ENCODE assay signal across 8 mouse cellular contexts in the genomic region with DNA sequence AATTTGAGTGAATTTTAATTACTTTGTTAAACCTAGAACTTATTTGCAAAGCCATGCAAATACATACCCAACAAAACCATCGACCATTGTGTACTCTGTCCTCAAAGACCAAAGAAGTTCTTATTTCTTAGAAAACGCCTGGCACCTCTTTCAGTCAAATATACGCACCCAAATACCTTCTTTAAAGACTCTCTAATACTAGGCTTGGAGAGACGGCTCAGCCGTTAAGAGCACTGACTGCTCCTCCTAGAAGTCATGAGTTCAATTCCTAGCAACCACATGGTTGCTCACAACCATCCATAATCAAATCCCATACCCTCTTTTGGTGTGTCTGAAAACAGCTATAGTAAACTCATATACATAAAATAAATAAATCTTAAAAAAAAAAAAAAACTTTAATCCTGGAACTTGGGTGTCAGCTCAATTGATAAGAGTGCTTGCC. TPM values are rescaled to one million over a fixed set of nuclear protein-coding genes. Genes with fewer than 3 reads are reported as not detected.
DNase-seq lines count a peak whose midpoint lies in the region; ATAC-seq and TF ChIP-seq lines count a peak whose summit lies in the region.

No protein-coding gene starts in this region.

- H3K27ac ChIP-seq in cerebellum, adult 2 months (ENCODE audit: insufficient read depth, low read length), result no peak overlapping the region
- H3K27ac ChIP-seq in neural tube, embryonic 11.5 days (ENCODE audit: low read depth, low read length), result no peak overlapping the region
- H3K27ac ChIP-seq in limb, embryonic 13.5 days, result no peak overlapping the region; the same call in 1 of the 2 replicates
- no peak overlapping the region for H3K27ac ChIP-seq in stomach, embryonic 14.5 days (ENCODE audit: low read length)

- peak; percentile 43; the same call in 1 of the 2 replicates for ATAC-seq in neural tube, embryonic 11.5 days (ENCODE audit: insufficient read depth, low FRiP score, low TSS enrichment)
- no peak for ATAC-seq in limb, embryonic 13.5 days (ENCODE audit: low FRiP score, low read depth)
- ATAC-seq in stomach, embryonic 14.5 days (ENCODE audit: insufficient number of reproducible peaks, insufficient read depth, low FRiP score, low read depth), result no peak
- no peak for ATAC-seq in erythroid progenitor cell, adult 5-6 weeks (replicated peaks; ENCODE audit: low FRiP score, poor library complexity, severe bottlenecking)

- H3K4me2 ChIP-seq in neural tube, embryonic 11.5 days (ENCODE audit: low read depth), result peak overlapping the region; percentile 22
- H3K4me2 ChIP-seq in limb, embryonic 13.5 days (replicated peaks), result peak overlapping the region; percentile 68
- peak overlapping the region; percentile 43 for H3K4me2 ChIP-seq in stomach, embryonic 14.5 days (replicated peaks; ENCODE audit: low read depth, low read length)

- 37% methylated on average over 5 of the region's 5 CpGs for WGBS in cerebellum, adult 2 months
- WGBS in neural tube, embryonic 11.5 days, result 48% methylated on average over 5 of the region's 5 CpGs
- WGBS in limb, embryonic 13.5 days, result 46% methylated on average over 5 of the region's 5 CpGs
- 43% methylated on average over 5 of the region's 5 CpGs for WGBS in stomach, embryonic 14.5 days

- peak overlapping the region; percentile 97 for H3K4me3 ChIP-seq in cerebellum, adult 2 months (replicated peaks; ENCODE audit: insufficient read depth, low read depth, low read length)
- peak overlapping the region; percentile 91 for H3K4me3 ChIP-seq in neural tube, embryonic 11.5 days (ENCODE audit: low read depth, low read length)
- peak overlapping the region; percentile 87 for H3K4me3 ChIP-seq in limb, embryonic 13.5 days
- H3K4me3 ChIP-seq in stomach, embryonic 14.5 days (ENCODE audit: low read depth, low read length), result peak overlapping the region; percentile 71

- TF ChIP-seq POLR2A in cerebellum, adult 2 months (IDR thresholded peaks at IDR 0.05; ENCODE audit: borderline replicate concordance, insufficient read depth, low read length), result no peak

- H3K4me1 ChIP-seq in cerebellum, adult 2 months (ENCODE audit: control insufficient read depth, insufficient read depth, low read length), result 0 out of 2 replicates have a peak, but pooled peaks cover 2% of the 10 kb centered on the region
- H3K4me1 ChIP-seq in neural tube, embryonic 11.5 days (ENCODE audit: control insufficient read depth, insufficient read depth, low read length), result peaks cover 6% of the 10 kb centered on the region; the same call in 1 of the 2 replicates
- H3K4me1 ChIP-seq in limb, embryonic 13.5 days, result peaks cover 15% of the 10 kb centered on the region
- H3K4me1 ChIP-seq in stomach, embryonic 14.5 days (ENCODE audit: control insufficient read depth, insufficient read depth, low read length), result peaks cover 12% of the 10 kb centered on the region

- DNase-seq in cerebellum, adult 2 months, result no peak
- no peak for DNase-seq in cerebellum, adult 9-11 months
- DNase-seq in neural tube, embryonic 11.5 days (ENCODE audit: low spot score), result no peak
- no peak for DNase-seq in neural tube, embryonic 10.5 days (ENCODE audit: extremely low spot score, low spot score)
- no peak for DNase-seq in cerebellum, postnatal 10 days

- no peak overlapping the region for H3K9ac ChIP-seq in neural tube, embryonic 11.5 days (ENCODE audit: low read length)
- H3K9ac ChIP-seq in limb, embryonic 13.5 days, result no peak overlapping the region
- peak overlapping the region; percentile 90; the same call in 1 of the 2 replicates for H3K9ac ChIP-seq in stomach, embryonic 14.5 days (replicated peaks; ENCODE audit: low read depth, low read length)

- H3K36me3 ChIP-seq in neural tube, embryonic 11.5 days (ENCODE audit: control insufficient read depth, insufficient read depth, low read length), result no peaks in the 10 kb centered on the region
- H3K36me3 ChIP-seq in limb, embryonic 13.5 days, result no peaks in the 10 kb centered on the region
- H3K36me3 ChIP-seq in stomach, embryonic 14.5 days (ENCODE audit: control insufficient read depth, insufficient read depth, low read length), result no peaks in the 10 kb centered on the region

- TF ChIP-seq CTCF in cerebellum, adult 2 months (IDR thresholded peaks at IDR 0.05; ENCODE audit: borderline replicate concordance, insufficient read depth, low read depth, low read length), result no peak

- H3K9me3 ChIP-seq in neural tube, embryonic 11.5 days (ENCODE audit: control insufficient read depth, low read length), result no peaks in the 10 kb centered on the region
- no peaks in the 10 kb centered on the region for H3K9me3 ChIP-seq in limb, embryonic 13.5 days
- no peaks in the 10 kb centered on the region for H3K9me3 ChIP-seq in stomach, embryonic 14.5 days (ENCODE audit: control insufficient read depth, low read depth, low read length)

- no peaks in the 10 kb centered on the region for H3K27me3 ChIP-seq in cerebellum, adult 2 months (ENCODE audit: control insufficient read depth, insufficient read depth, low read length)
- no peaks in the 10 kb centered on the region for H3K27me3 ChIP-seq in neural tube, embryonic 11.5 days (ENCODE audit: control insufficient read depth, insufficient read depth, low read length)
- H3K27me3 ChIP-seq in limb, embryonic 13.5 days, result 0 out of 2 replicates have a peak, but pooled peaks cover 8% of the 10 kb centered on the region
- no peaks in the 10 kb centered on the region for H3K27me3 ChIP-seq in stomach, embryonic 14.5 days (ENCODE audit: control insufficient read depth, insufficient read depth, low read length)

RNA-seq across cellular contexts. Expression of a gene that starts 0.4 kb away (rescaled TPM):
- polyA plus RNA-seq in cerebellum, adult 2 months (2012; rRNA removed), result 44.8 and 47.6 TPM in 2 replicates
- 49.9 and 51.9 TPM in 2 replicates for polyA plus RNA-seq in neural tube, embryonic 11.5 days (2014; fragmentation: Nextera tagmentation; extraction: Ambion mirVana)
- polyA plus RNA-seq in limb, embryonic 13.5 days (2015; fragmentation: Nextera tagmentation; extraction: Ambion mirVana), result 35.5 and 38.8 TPM in 2 replicates
- polyA plus RNA-seq in stomach, embryonic 14.5 days (2014; fragmentation: Nextera tagmentation; extraction: Ambion mirVana), result 35.7 and 36.5 TPM in 2 replicates
- 20.9 and 36.5 TPM in 2 replicates for total RNA-seq in erythroid progenitor cell, adult 5-6 weeks (2015; ENCODE audit: low replicate concordance)
- 14.2 and 18.2 TPM in 2 replicates for total RNA-seq in erythroid progenitor cell, adult 5-6 weeks (2017; ENCODE audit: low replicate concordance)
